Mouse (Mus musculus) cerebellum, postnatal 25 days (tissue): ENCODE results near the gene Pik3r5.

ENCODE experiments used
- DNase-seq, 2 experiments: peaks; one replicate each; pipeline ENCODE4 v3.0.0; 2021; ENCODE audit warnings: mixed read lengths in 2 of 2

Gene Pik3r5

DNA sequence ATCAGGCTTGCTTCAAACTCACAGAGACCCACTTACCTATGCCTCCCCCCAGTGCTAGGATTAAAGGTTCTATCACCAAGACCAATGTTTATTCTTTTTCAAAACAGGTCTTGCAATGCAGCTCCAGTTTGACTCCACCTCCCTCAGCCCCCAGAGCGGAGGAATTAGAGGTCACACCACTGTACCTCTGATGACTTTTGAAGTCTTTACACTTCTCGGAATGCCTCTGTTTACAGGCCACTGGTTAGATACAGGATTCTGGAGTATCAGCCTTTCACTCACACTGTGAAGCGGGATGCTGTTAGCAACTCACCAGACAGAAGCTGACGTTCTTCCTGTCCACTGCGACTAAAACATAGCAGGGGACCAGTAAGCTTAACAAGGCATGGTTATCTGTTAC lies 30.5 kb upstream of the Pik3r5 start:
- DNase-seq: no peak

DNA sequence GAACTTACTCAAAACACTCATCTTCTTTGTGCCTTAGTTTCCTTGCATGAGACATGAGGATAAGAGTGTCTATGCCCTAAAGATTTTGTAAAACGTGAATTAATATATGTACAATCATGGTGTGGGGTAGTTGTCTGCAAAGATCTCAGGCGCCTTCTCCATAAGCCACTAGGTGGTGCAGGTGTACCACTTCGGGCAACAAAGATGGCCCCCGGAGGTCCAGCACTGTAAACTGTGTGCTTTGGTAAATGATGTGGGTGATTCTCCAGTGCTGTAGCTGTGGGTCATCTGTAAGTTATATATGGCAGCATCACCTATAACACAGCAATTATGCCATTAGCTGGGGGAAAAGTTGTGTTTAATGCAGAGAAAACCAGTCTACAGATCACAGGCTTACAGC lies 27.7 kb upstream of the Pik3r5 start:
- no peak for DNase-seq

DNA sequence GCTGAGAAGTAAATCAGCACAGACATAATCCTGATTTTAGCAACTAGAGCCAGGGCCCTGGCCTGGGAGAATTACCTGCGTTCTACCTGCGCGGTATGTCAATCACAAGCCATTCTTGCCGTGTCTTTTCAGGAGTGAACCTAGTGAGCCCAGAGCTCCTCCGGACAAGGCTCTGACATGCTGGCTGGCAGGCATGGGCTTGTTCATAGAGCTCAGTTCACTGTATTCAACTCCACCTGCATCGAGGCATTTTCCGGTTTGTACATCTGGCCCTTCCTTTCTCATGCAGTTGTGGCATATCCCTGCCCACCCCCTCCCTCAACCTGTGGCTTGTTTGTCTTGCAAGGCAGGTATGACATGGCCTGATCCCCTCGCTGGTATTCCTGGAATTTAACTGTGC lies 26.3 kb upstream of the Pik3r5 start:
- no peak for DNase-seq

DNA sequence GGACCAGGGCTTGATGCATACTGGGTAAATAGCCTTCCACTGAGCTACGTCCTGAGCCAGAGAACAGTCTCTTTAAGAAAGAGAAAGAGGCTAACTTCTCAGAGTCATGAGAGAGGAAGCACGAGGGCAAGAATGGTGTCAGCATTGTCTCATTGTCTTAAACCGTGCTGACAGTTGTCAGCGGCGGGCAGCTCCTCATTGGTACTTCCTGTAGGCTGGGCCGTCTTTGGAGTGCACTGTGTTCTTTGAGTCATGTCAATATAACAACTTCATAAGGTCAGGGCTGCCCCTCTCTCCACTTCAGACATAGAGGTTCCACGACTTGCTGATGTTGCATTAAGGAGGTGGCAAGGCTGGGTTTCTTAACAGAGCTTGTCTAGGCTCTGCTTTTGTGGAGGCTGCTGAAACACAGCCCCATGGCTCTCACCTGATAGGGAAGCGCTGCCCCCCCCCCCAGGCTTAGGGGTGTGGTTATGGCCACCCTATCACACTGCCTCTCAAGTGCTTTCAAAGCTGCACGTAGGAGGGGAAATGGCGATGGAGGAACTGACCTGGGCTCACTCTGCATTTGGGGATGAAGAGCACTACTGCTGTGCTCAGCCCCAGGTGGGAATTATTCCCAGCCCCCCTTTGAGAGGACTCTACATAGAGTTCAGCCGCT lies 24.5 kb upstream of the Pik3r5 start:
- DNase-seq: no peak

DNA sequence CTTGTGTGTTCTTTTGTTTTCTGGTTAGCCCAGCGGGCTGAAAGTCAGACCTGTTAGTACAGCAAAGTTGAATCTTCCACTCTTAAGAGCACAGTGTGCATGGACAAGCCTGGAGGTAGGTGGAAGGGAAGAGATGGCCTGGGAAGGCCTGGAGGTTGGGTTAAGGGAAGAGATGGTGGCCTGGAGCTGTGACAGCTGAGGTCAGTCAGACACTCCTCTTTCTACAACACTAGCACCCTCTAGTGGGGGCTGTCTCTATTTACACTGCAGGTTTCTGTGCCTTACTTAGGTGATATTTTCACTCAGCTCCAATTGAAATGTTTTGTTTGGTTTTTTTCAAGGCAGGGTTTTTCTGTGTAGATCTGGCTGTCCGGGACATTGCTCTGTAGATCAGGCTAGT lies 23.8 kb upstream of the Pik3r5 start:
- peak; percentile 70 to 87 for DNase-seq

DNA sequence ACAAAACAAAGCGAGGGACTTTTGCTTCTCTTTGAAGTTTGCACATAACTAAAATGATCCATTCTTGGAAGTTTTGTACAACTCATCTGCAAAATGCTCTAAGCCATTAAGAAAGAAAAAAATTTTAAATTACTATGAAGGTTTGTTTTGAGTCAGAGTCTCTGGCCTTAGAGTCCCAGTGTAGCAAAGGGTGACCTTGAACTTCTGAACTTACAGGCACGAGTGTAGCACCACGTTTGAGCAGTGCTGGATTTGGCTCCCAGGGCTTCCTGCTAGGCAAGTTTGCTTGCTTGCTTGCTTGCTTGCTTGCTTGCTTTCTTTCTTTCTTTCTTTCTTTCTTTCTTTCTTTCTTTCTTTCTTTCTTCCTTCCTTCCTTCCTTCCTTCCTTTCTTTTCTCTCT lies 14.9 kb upstream of the Pik3r5 start:
- DNase-seq: no peak

DNA sequence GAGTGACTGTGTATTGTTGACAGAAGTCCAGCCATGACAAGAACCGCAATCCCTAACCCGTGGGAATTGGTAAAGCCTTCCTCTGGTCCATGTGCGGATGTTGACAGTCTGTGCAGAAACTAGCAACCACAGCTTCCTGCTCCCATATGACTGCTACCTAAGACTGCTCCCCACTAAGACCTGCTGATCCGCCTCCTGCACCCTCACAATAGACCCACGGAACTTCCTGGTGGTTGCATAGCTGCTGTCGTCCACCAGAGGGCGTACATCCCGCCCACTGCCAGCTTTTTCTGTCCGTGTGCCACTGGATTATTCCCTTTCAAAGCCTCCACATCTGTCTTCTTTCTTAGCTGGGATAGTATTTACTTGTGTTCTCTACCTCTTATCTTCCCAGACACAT lies 14.1 kb upstream of the Pik3r5 start:
- DNase-seq: peak in 1 of 2 experiments; percentile 36

DNA sequence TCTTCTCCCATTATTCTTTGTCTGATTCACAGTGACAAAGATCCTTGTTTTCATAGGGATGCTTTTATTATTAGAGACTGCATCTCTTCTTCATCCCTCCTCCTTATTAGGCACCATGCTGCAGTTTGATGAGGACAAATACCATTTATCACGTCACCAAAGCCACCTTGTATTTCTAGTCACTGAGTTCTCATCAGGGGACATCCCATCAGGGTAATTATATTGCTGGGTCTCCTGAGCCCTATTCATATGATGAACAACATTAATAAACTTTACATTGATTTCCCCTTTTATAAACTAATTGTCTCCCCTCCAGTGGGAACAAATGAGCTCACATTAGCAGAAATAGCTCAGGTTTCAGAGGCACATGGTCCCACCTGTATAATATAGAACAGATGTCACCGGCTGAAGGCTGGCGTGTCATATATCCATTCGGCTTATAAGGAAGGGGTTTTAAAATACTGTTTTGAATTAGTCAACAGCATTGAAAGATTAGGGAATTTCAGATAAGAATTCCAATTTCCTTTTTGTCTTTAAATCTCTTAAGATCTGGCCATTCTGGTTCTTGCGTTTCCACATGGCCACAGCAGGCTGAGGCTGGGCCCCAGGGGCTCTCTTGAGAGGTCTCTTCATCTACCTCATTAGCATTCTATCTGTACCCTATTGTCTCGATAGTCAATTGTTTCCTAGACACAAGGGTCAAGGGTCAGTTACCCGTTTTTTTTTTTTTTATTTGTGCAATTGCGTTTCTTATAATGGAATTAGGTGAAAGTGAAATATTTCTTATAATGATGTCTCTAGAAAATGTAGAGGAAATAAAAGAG lies 6.2 kb upstream of the Pik3r5 start:
- no peak for DNase-seq

DNA sequence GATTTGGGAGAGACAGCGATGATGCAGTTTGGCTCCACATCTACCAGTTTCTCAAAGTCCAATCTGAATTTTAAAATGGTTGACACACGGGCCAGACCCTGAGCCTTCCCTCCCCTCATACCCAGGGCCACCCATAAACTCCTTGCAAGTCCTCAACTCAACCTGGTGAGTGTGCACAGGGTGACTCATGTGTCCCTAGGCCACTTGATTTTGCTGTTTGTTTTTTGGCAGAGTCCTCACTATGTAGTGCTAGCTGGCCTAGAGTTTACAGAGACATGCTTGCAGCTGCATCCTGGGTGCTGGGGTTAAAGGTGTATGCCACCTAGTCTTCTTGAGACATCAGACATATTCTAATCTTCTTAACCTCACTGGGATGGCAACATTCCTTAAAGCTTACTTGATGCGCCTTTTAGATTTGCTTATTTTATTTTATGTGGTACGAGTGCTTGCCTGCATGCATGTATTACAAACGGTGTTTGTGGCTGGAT lies 4.8 kb upstream of the Pik3r5 start:
- no peak for DNase-seq

DNA sequence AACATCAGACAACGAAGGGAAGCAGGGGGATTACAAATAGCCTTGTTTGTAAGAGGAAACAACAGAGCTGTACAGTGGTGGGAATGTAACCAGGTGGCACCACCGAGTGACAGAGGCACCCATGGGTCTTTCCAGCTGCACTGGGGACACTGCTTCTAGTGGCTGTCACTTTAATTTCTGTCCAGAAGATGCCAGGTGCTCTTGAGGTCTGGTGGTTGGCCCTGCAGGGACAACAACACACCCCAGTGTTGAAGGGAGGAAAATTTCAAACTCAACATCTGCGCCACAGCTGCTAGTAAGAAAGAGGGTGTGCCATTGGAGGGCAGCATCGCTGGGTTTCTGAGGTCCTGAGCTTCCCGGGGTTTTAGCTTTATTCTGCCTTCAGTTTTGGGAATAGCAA lies 1.3 kb upstream of the Pik3r5 start:
- DNase-seq: no peak

DNA sequence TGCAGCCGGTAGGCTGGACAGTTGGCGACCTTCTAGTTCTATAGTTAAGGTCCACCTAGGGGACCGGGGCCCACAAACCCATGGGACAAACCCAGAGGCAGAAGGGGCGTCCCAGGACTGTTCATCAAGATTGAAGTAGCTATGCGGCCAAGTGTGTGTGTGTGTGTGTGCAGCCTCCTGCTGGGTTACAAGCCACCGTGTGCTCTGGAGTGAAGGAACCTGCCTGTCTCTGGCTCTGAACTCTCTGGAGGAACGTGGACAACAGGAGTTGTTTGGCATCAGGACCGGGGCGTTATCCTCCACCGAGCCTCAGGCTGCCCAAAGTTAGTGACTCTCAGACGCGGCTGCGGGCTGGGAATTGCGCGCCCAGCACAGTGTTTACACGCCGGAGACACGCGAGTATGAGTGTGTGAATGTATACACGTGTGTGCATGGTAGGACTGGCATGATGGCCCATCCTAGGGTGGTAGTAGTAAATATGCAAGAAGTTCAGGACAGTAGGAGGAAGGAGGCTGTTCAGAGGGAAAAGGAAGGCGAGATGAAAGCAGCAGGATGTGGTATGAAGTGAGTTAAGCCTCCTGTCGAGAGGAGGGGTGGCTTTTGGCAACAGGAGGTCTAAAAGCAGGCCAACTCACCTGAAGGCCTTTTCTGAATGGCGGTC lies 570 bp downstream of the Pik3r5 start:
- no peak for DNase-seq

DNA sequence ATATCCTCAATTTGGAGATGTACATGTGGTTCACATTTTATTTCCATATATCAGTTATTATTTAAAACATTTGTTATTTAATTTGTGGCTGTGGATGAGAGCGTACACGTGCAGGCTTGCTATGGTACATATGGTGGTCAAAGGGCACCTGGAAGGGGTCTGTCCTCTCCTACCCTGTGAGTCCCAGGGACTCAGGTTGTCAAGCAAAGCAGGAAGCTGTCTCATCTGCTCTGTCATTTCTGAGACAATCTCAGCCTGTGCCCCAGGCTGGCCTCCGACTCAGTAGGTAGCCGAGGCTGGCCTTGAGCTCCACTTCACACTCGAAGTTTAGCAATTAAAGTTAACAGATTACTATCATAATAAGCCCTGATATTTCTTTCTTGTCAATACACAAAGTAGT lies 1.6 kb downstream of the Pik3r5 start:
- no peak for DNase-seq

DNA sequence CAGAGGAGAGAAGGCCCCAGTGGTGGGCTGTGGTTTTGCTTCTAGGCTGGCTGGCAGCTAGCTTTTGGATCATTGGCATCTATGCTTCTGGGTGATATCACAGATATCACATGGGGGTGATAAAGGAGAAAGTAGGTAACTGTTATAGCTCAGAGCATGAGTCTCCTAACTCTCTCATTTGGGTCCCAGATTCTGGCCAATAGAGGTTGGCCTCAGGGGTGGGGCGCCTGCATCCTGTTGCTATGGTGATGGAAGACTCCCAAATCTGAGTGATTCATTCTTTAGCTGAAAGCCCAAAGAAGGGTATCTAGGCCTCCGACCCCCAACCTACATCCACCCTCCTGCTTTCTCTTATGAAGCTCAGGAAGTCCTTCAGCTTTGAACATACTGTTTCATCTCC lies 2.8 kb downstream of the Pik3r5 start:
- DNase-seq: no peak

DNA sequence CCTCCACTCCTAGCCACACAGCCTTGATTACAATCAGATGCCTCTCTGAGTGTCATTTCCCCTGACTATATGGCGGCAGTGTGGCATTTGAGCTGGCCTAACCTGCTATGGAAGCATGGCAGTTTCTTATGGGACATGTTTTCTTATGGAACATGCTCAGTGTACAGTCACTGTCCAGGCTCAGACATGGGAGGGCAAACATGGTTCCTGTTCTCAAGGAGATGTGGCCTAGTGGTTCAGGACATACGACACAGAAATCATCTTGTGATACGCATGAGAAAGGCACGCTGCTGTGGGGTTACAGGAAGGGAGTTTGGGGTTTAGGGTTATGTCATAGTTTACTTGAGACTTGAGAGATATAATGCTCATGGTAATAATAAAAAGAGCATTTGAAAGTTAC lies 3.7 kb downstream of the Pik3r5 start:
- DNase-seq: no peak

DNA sequence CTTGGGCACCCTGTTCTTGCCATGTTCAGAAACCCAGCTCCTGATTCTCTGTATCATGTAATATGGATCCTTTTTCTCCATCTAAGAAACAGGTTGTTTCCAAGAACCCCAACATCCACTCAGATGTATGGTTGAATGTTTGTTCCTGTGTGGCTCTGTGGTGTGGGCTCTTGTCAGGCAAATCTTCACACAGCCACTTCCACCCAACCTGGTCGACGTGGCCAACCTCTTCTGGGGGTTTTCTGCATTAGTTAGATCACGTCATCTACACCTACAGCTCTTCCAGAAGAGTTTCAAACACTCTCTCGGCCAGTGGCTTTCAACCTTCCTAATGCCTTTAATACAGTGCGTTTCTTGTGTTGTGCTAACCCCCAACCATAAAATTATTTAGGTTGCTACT lies 4.5 kb downstream of the Pik3r5 start:
- DNase-seq: no peak

DNA sequence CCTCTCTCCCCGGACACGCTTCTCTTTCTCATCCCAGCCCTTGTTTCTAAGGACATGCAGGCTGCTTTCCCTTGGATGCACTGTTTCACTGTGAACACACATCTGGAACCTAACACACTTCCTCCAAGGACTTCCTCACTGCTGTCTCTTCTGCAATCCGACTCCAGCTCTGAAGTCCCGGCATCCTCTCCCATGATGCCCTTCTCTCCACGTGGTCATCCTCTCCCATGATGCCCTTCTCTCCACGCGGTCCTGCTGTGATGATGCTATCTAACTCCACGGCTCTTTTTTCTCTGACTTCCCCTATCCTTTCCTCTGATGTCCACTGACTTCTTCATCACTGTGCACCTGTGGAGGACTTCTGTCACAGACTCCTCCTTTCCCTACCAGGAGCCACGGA lies 8.2 kb downstream of the Pik3r5 start:
- DNase-seq: no peak

DNA sequence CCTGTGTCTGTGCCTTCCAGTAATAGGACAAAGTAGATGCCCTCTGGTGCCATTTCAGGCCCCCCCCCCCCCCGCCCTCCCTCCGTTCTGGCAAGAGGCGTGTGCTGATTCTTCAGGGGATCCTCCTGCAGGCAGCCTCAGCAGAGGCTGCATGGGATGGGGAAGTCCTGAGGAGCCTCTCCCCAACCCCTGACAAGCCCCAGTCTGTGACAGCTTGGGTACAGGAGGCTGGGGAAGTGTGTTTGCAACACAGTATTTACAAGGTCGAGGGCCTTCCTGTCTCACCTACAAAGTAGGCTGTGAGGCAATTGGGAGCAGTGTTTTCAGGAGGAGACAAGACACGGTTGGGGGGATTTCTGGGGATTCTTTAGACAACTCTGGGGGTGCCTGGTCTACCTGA lies 9.0 kb downstream of the Pik3r5 start:
- no peak for DNase-seq

DNA sequence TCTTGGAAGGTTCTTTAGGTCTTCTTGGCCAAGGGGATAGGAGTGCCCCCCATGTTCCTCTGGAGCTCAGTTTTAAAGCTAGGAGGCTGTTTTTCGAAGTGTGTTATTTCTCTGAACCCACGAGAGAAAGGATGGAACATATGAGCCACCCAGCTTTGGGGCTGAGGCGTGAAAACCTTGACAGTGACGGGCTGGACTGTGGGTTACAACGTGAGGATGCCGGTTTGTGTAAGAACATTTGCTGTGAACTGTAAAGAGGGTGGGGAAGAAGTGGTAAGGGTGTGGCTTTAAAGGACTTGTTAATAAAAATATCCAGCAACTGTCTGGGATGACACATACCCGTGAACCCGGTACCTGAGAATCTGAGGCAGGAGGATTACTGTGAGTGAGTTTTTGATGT lies 10.4 kb downstream of the Pik3r5 start:
- no peak for DNase-seq

DNA sequence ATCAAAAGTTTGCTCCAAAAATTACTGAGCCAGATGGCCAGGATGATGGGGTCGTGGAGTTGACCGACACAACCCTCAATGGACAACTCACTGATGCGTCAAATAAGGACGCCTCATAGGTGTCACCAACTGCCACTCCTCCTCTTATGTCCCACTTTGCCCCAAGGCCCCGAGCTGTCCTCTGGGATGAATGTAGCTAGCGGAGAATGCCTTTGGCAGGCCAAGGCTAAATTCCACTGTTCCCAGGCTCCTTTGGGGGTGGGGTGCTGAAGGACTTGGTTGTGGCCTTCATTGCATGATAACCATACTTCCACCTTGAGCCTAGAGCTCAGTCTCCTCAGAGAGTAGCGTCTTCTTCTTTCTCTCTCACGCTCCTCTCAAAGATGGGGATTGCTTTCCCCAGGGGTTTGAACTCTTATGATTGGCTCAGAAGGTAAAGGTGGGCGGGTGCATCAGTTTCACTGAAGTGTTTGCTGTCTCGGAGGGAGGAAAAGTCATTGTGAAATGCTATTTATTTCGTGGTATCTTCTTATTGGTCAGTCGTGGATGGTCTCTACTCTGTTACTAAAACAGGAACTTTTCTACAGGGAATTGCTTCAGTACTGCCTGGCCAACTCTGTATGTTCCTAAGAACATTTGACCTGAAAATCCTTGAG lies 11.2 kb downstream of the Pik3r5 start:
- no peak for DNase-seq

DNA sequence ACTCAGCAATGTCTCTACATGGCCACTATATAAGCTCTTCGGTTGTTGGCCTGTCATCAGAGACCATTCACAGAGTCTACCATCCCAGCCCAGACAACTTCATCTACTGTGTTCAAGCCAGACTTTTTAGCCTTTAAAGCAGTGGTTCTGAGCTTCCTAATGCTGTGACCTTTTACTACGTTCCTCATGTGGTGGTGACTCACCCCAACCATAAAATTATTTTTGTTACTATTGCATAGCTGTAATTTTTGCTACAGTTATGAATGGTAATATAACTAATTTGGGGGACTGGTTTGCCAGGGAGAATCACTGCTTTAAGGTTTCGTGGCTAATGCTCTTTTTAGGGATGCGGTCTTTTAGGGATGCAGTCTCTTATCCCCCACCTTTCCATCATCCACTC lies 14.0 kb downstream of the Pik3r5 start:
- DNase-seq: no peak

DNA sequence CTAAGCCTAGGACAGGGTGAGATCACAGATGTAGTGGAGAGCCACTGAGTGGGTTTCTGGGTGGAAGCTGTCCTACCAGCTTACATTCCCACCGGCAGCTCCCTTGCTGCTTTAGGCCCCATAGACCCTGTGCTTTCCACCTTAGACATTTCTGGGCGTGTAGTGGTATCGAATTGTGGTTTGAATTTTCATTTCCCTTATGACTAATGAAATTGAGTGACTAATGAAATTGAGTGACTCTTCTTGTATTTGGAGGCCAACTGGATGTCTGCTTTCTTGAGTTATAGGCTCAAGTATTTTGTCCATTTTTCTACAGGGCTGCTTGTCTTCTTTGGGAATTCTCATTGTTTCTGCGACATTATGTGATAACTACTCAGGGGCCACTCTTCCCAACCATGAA lies 14.6 kb downstream of the Pik3r5 start:
- no peak for DNase-seq

DNA sequence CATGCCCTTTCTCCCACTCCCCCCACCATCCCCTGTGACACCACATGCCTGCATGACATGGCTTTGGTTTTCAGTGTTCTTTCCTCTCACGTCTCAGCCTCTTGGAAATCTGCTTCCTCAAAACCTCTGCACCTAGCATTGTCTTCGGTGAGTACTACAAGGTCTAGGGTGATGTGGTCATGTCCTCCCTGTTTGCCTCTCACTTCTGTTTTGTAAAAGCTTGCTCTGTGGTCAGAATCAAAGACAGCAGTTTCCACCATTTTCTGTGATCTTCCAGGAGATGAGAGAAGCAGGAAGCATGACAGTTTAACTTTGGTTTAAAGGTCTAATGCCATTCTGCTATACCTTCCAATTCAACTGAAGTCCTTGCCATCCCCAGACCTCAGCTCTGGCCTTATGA lies 15.3 kb downstream of the Pik3r5 start:
- DNase-seq: no peak

DNA sequence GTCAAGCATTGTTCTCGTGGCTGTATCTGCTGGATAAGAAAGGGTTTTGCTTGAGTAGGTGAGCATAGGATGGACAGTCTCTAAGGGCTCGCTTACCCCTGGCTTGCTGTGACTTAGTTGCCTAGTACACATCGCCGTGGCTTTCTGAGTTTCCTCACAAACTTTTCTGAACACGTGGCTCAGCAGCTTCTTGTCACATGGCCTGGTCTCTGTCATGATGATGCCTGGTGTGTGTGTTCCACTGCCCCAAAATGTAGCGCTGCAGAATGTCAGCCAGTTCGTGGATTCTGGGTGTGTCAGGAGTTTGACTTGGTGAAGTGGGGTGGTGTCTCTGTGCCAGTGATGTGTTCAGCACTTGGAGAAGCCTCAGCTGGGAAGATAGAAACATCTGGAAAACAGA lies 16.4 kb downstream of the Pik3r5 start:
- no peak for DNase-seq
